Mouse (Mus musculus) forebrain, embryonic 15.5 days (tissue): ENCODE results near the gene Fsip1. TPM values are rescaled to one million over a fixed set of nuclear protein-coding genes. Genes with fewer than 3 reads are reported as not detected.

Experiments
- ATAC-seq: fragments of 200-750 bp; cut with Nextera tagmentation; replicated peaks from 2 replicates; pipeline ENCODE4 v1.8.0; 2017; ENCODE audit warnings: mild to moderate bottlenecking, moderate TSS enrichment, moderate library complexity
- H3K27ac ChIP-seq: fragments of 300-500 bp; sonication (generic); replicated peaks from 2 replicates; pipeline ENCODE4 v1.5.1; 2015; ENCODE audit warnings: mild to moderate bottlenecking, inconsistent platforms
- H3K27me3 ChIP-seq: fragments of 300-500 bp; sonication (generic); 2 replicates; pipeline ENCODE4 v1.6.1; 2015; ENCODE audit warnings: inconsistent platforms
- H3K36me3 ChIP-seq: fragments of 300-500 bp; sonication (generic); 2 replicates; pipeline ENCODE4 v1.6.1; 2015; ENCODE audit warnings: mild to moderate bottlenecking, inconsistent platforms
- H3K4me1 ChIP-seq: fragments of 300-500 bp; sonication (generic); 2 replicates; pipeline ENCODE4 v1.6.1; 2015; ENCODE audit warnings: inconsistent platforms
- H3K4me2 ChIP-seq: fragments of 300-500 bp; sonication (generic); replicated peaks from 2 replicates; pipeline ENCODE4 v1.6.1; 2015; ENCODE audit warnings: mild to moderate bottlenecking, inconsistent platforms
- H3K4me3 ChIP-seq: fragments of 300-500 bp; sonication (generic); 2 replicates; pipeline ENCODE4 v1.5.1; 2015; ENCODE audit warnings: mild to moderate bottlenecking, inconsistent platforms
- H3K9ac ChIP-seq: fragments of 300-500 bp; sonication (generic); replicated peaks from 2 replicates; pipeline ENCODE4 v1.6.1; 2015; ENCODE audit warnings: mild to moderate bottlenecking, inconsistent platforms
- H3K9me3 ChIP-seq: fragments of 300-500 bp; sonication (generic); 2 replicates; pipeline ENCODE4 v1.6.1; 2016; ENCODE audit warnings: inconsistent platforms
- WGBS: fragments of 180-500 bp; shearing (Covaris S2); methylation state at CpG from one replicate; pipeline ENCODE4 v1.1.7; 2015; ENCODE audit warnings: mixed read lengths; 5-methylcytosine and 5-hydroxymethylcytosine counted together
- microRNA-seq: library from miRNA; unstranded; fragments of <30 nt; microRNA quantifications from one replicate; pipeline ENCODE4, GENCODE M21; 2016
- polyA plus RNA-seq: library from polyadenylated mRNA; unstranded; fragments of >200 nt; fragmentation: Nextera tagmentation; extraction: Ambion mirVana; gene quantifications from 2 replicates; pipeline ENCODE4 v1.2.1, GENCODE M21; 2015

Gene Fsip1
- polyA plus RNA-seq, 1 experiment from 2014 or later, result 3.3 TPM

DNA sequence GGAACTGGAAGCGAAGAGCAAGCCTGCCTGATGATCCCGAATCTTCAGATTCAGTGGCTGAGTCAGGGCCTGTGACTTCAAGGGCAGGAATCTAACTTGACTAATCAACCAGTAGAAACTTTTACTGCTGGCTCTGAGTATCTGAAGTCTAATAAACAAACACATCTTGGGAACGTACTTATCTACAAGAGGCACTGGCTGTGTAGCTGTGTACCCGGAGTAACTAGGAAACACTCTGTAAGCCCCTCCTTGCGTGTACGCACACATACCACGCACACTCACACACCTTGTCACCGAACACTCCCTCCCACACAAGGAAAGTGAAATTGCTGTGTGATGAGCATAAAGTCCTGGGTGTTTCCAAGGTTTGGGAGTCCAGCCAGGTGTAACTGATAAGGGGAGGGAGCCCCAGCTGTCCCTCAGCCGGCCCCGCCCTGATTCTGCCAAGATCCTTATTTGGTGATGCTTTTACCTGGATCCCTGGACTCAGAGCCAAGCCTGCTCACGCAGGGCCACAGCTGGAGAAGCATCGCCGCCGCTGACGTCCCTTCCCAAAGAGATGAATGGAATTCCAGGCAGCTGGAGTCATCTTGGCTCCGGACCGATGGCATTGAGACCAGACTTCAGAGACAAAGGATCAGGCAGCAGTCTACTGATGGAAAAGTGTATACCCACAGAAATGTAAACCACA is 146.4 kb downstream of the Fsip1 start:
- H3K4me3 ChIP-seq, result peak overlapping the region; percentile 52
- H3K4me2 ChIP-seq, result peak overlapping the region; percentile 97
- 34% methylated on average over 17 of the region's 17 CpGs for WGBS
- ATAC-seq, result peak; percentile 28; the same call in 1 of the 2 replicates
- H3K27ac ChIP-seq, result no peak overlapping the region
- peaks cover 28% of the 10 kb centered on the region for H3K4me1 ChIP-seq
- no peaks in the 10 kb centered on the region for H3K36me3 ChIP-seq
- H3K9ac ChIP-seq, result peak overlapping the region; percentile 18
- H3K9me3 ChIP-seq, result no peaks in the 10 kb centered on the region
- no peaks in the 10 kb centered on the region for H3K27me3 ChIP-seq

DNA sequence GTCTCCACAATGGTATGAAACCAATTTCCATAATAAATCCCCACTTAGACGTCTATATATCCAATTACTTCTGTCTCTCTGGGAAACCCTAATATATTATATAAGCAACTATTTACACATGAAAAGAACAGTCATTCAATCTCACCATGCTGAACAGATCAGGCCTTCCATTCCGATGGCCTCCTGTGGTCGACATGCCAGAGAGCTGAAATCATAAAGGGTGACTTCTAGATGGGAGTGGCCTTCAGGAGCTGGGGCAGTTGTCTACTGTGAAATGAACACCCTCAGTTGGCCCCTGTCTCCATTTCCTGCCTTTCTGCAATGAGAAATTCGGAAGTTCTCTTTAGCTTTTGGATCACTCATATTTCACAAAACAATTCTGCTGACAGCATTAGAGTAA is 154.6 kb downstream of the Fsip1 start:
- Histone ChIP-seq H3K4me2 (no peak overlapping the region), H3K4me3 (no peak overlapping the region), H3K27ac (no peak overlapping the region), H3K9me3 (no peaks in the 10 kb centered on the region), H3K27me3 (no peaks in the 10 kb centered on the region), H3K4me1 (peaks cover 6% of the 10 kb centered on the region; the same call in 1 of the 2 replicates), H3K9ac (no peak overlapping the region), H3K36me3 (no peaks in the 10 kb centered on the region)
- ATAC-seq, result no peak
- 49% methylated on average over 4 of the region's 4 CpGs for WGBS

DNA sequence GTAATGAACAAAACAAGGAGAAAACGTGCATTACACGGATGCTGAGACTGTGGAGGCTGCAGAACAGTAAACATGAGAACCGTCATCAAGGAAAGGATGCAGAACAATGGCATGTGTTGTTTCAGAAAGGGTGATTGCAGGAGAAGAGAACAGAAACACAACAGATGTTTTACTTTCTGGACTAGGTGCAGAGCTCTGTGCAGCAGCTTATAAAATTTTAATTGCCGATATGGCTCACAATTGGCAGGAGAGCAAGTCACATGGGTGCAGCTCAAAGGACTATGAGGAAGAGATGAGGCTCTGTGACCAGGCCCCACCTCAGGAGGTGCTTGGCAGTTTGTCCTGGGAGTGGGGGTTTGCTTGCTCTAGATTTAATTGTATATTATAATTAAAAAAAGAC is 157.7 kb downstream of the Fsip1 start:
- H3K9ac ChIP-seq, result no peak overlapping the region
- no peaks in the 10 kb centered on the region for H3K36me3 ChIP-seq
- WGBS, result 48% methylated on average over 4 of the region's 4 CpGs
- H3K27me3 ChIP-seq, result no peaks in the 10 kb centered on the region
- ATAC-seq, result no peak
- no peak overlapping the region for H3K4me2 ChIP-seq
- H3K4me3 ChIP-seq, result no peak overlapping the region
- H3K27ac ChIP-seq, result no peak overlapping the region
- H3K9me3 ChIP-seq, result no peaks in the 10 kb centered on the region
- peaks cover 6% of the 10 kb centered on the region; the same call in 1 of the 2 replicates for H3K4me1 ChIP-seq

DNA sequence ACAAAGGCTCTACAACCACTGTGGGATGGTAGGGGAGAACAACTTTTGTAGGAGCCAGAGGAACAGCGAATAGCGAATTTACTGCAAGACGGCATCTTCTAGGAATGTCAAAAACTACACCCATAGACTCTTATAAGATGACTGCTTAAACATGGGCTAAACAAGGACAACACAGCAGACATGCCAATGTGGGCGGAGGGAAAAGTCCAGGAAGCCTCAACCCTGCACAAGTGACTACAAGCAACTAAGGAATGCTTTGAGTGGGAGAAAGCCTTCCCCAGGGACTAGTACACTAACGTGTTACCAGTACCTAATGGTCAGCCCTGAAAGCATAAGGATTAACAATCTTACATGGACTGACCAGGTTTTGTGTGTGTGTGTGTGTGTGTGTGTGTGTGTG is 165.5 kb downstream of the Fsip1 start:
- Histone ChIP-seq H3K27ac (no peak overlapping the region), H3K36me3 (no peaks in the 10 kb centered on the region), H3K4me1 (no peaks in the 10 kb centered on the region), H3K27me3 (no peaks in the 10 kb centered on the region), H3K9ac (no peak overlapping the region), H3K4me2 (no peak overlapping the region), H3K4me3 (no peak overlapping the region), H3K9me3 (no peaks in the 10 kb centered on the region)
- no peak for ATAC-seq
- WGBS, result 89% methylated on average over 5 of the region's 5 CpGs

DNA sequence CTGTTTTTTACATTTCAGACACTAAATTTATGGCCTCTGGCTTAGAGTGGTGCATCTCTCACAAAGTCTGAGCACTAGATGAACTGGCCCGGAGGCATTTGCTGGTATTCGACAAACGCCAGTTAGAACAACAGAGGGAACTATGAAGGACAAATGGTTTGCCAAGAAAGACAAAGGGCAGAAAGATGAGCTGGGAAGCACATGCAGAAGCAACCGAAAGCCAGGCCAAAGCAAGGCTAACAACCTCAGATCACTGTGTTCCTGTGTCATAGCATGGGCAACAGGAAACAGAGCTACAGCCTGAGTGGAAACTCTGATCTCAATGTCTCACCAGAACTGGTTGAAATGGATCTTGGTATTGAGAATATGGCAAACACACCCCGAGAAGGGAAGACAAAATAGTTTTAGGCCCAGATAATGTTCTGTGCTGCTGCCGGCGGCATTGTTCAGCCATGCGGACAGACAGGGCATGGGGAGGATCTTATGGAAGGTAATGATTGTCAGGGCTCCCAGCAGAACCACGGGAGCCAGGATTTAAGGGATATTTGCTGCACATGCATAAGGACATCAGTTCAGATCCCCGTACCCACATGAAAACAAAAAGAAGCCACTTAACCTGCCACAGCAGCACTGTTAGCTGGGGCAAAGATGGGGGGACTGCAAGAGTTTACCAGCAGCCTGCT is 169.6 kb downstream of the Fsip1 start:
- H3K4me1 ChIP-seq, result no peaks in the 10 kb centered on the region
- no peak overlapping the region for H3K4me3 ChIP-seq
- H3K9ac ChIP-seq, result no peak overlapping the region
- no peak for ATAC-seq
- H3K27me3 ChIP-seq, result no peaks in the 10 kb centered on the region
- no peak overlapping the region for H3K27ac ChIP-seq
- no peaks in the 10 kb centered on the region for H3K36me3 ChIP-seq
- WGBS, result 79% methylated on average over 10 of the region's 10 CpGs
- H3K9me3 ChIP-seq, result no peaks in the 10 kb centered on the region
- no peak overlapping the region for H3K4me2 ChIP-seq

DNA sequence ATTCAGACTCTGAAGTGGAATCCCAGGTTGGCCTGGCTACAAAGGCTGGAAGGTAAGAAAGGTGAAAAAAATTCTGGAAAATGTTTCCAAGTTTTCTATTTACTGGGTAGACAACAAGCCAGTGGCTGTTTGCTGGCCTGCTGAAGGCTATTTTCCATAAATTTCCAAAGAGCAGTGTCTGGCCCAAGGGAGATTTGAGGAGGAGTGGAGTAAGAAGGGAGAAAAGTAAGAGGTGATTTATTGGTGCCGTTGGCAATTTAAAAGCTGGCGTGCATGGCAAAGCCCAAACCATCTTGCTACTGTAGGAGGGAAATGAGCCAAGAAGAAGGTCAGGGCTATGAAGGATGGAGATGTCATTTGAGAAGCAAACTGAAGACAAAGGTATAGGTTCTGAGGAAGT is 171.1 kb downstream of the Fsip1 start:
- no peaks in the 10 kb centered on the region for H3K9me3 ChIP-seq
- H3K27ac ChIP-seq, result no peak overlapping the region
- no peaks in the 10 kb centered on the region for H3K27me3 ChIP-seq
- H3K4me3 ChIP-seq, result no peak overlapping the region
- H3K4me2 ChIP-seq, result no peak overlapping the region
- H3K36me3 ChIP-seq, result no peaks in the 10 kb centered on the region
- H3K9ac ChIP-seq, result no peak overlapping the region
- 89% methylated on average over 2 of the region's 2 CpGs for WGBS
- no peak for ATAC-seq
- H3K4me1 ChIP-seq, result no peaks in the 10 kb centered on the region

DNA sequence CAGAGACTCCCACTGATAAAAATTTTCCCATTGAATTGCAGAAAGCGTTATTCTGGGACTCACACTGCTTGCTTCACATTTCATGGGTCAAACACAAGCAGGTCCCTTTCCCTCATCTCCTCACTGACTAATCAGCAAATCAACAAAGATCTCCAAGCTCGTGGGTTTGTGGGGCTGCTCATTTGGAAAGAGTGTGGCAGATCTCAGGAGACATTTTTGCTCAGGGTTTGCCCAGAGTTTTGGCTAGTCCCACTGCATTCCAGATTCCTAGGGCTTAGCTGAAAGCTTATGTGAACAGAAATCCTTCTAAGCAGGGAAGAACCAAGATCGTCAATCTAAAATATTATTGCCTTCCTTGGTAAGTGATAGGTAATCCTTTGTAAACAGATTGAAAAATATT is 172.1 kb downstream of the Fsip1 start:
- ATAC-seq, result no peak
- H3K9me3 ChIP-seq, result no peaks in the 10 kb centered on the region
- H3K27me3 ChIP-seq, result no peaks in the 10 kb centered on the region
- H3K27ac ChIP-seq, result no peak overlapping the region
- no peak overlapping the region for H3K4me2 ChIP-seq
- H3K9ac ChIP-seq, result no peak overlapping the region
- no peak overlapping the region for H3K4me3 ChIP-seq
- 78% methylated on average over 3 of the region's 3 CpGs for WGBS
- H3K36me3 ChIP-seq, result no peaks in the 10 kb centered on the region
- H3K4me1 ChIP-seq, result no peaks in the 10 kb centered on the region

DNA sequence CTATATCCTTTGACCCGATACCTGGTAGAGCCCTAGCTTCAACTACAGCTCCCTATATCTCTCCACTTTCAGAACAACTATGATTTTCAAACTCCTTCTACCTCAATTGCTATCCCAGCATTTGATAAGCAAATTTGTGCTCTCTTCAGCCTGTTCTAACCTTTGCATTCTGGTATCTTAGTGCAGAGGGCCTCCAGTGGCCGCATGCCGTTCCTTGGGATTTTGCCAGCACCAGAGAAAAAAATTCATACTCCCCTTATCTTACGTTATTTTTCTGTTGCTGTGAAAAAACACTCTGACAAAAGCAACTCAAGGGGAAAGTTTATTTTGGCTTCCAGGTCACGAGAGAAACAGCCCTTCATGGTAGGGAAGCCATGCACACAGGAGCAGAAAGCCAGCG is 173.1 kb downstream of the Fsip1 start:
- Histone ChIP-seq H3K27me3 (no peaks in the 10 kb centered on the region), H3K27ac (no peak overlapping the region), H3K36me3 (no peaks in the 10 kb centered on the region), H3K9ac (no peak overlapping the region), H3K4me2 (no peak overlapping the region), H3K4me3 (no peak overlapping the region), H3K4me1 (no peaks in the 10 kb centered on the region), H3K9me3 (no peaks in the 10 kb centered on the region)
- no peak for ATAC-seq
- WGBS, result 85% methylated on average over 6 of the region's 6 CpGs

DNA sequence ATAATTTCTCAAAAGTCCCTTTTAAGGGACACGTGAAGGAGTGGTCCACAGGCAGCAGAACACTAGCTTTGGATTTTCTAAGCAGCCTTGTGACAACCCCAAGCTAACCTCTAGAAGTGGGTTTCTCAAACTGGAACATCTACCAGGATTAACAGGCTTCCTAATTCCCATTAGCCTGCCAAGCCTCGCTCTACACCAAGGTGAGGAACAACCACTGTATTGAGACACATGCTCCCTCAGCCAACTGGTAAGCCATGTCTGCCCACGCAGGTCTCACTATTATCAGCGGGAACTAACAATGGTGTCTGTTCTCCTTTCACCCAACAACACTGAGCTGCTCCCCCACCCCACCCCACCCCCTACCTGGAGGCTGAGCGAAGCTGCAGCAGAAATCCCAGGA is 175.2 kb downstream of the Fsip1 start:
- H3K9ac ChIP-seq, result no peak overlapping the region
- H3K4me3 ChIP-seq, result no peak overlapping the region
- 84% methylated on average over 5 of the region's 5 CpGs for WGBS
- H3K9me3 ChIP-seq, result no peaks in the 10 kb centered on the region
- no peak overlapping the region for H3K27ac ChIP-seq
- no peaks in the 10 kb centered on the region for H3K36me3 ChIP-seq
- no peak overlapping the region for H3K4me2 ChIP-seq
- no peak for ATAC-seq
- H3K4me1 ChIP-seq, result no peaks in the 10 kb centered on the region
- H3K27me3 ChIP-seq, result no peaks in the 10 kb centered on the region

Small RNA genes lying within 50 kb of the gene (microRNA-seq; reads per million reads assigned to microRNA genes)
- gene Gm22800, result not detected

Other genes starting within 250 kb of the Fsip1 start
- gene Thbs1, start 145.1 kb downstream of the Fsip1 start, polyA plus RNA-seq, result 10.2 and 10.3 TPM in 2 replicates
- gene Gpr176, start 116.5 kb upstream of the Fsip1 start, polyA plus RNA-seq, result 4.0 and 5.2 TPM in 2 replicates
- gene Eif2ak4, start 131.7 kb upstream of the Fsip1 start, polyA plus RNA-seq, result 8.1 and 9.5 TPM in 2 replicates
- 332 and 333 TPM in 2 replicates for gene Srp14, start 222.7 kb upstream of the Fsip1 start, polyA plus RNA-seq